Mouse (Mus musculus): ENCODE results near the gene Olfr78.

- TF ChIP-seq CTCF (IDR thresholded peaks at IDR 0.05; ENCODE audit: control insufficient read depth, insufficient read depth, insufficient read length) = no peak
- no peak for TF ChIP-seq USF1 (IDR thresholded peaks at IDR 0.05; ENCODE audit: low read depth)
- no peak for TF ChIP-seq MYOG (IDR thresholded peaks at IDR 0.05; ENCODE audit: control insufficient read depth, extremely low read depth, insufficient read length)
- TF ChIP-seq MYOD1 (IDR thresholded peaks at IDR 0.05; ENCODE audit: control insufficient read depth, insufficient read length, low read depth) = no peak
- no peak for TF ChIP-seq MAX (IDR thresholded peaks at IDR 0.05)
Observed at GRCm38 (mm10) chr7:102759266-102759665, at the start of gene Olfr78, which contains the start of gene Olfr560.
